Mouse (Mus musculus): Measurements from ENCODE around the gene Kpna7. TPM values are rescaled to one million over a fixed set of nuclear protein-coding genes. Genes with fewer than 3 reads are reported as not detected.
A peak's percentile ranks its signal among the peaks of the same experiment; 100 is the strongest.
"Not testable (repeated sequence)": the region's sequence is repeated elsewhere in the genome, so short reads cannot be mapped to it uniquely, and the experiment has no call there.

The Kpna7 gene
- polyA plus RNA-seq, 1 experiment from 2014 or later = not detected

DNA sequence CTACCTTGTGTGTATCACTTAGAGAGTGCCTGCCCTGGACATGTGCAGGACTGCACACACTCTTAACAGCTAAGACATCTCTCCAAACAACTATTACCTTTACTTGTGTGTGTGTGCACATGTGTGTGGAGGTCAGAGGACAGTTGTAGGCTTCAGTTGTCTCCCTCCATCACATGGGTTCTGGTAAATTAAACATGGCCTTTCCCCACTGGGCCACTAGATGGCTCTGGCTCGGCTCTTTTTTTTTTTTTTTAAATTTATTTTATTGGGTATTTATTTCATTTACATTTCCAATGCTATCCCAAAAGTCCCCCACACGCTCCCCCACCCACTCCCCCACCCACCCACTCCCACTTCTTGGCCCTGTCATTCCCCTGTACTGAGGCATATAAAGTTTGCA, 67.1 kb downstream of the Kpna7 start:
- not testable (repeated sequence) for DNase-seq (ENCODE audit: low spot score); H3K27me3 ChIP-seq (replicated peaks; ENCODE audit: insufficient read depth, low read length); H3K4me1 ChIP-seq (ENCODE audit: insufficient read depth, low read depth, low read length); H3K4me2 ChIP-seq (replicated peaks; ENCODE audit: low read depth, low read length); H3K9ac ChIP-seq (replicated peaks; ENCODE audit: low read depth); H3K4me3 ChIP-seq (ENCODE audit: low read depth, low read length); H3K9me3 ChIP-seq (ENCODE audit: low read length); ATAC-seq; H3K36me3 ChIP-seq (ENCODE audit: insufficient read depth, low read length); H3K27ac ChIP-seq (ENCODE audit: low read length)
- TF ChIP-seq CTCF (IDR thresholded peaks at IDR 0.05) = 0 out of 2 replicates have a peak, but pooled peaks have one; percentile 6
- 6% methylated on average over 2 of the region's 2 CpGs for WGBS

DNA sequence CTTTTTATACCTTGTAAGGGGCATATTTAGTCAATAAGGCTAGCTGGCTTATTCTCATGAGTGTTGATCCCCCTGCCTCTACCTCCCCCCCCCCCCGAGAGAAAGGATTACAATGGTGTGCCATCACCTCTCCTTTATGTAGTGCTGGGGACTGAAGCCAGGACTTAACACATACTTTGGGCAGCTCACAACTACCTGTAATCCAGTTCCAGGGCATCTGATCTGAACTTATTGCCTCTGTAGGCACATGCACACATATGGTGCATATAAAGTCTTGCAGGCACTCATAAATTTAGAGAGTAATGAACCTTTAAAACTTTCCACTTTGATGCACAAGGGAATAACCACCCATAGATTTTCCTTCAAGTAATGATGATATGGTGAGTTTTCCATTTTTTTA, 69.6 kb downstream of the Kpna7 start:
- ATAC-seq (no peak), DNase-seq (ENCODE audit: low spot score) (no peak)
- Histone ChIP-seq H3K9me3 (ENCODE audit: low read length) (no peaks in the 10 kb centered on the region), H3K27me3 (replicated peaks; ENCODE audit: insufficient read depth, low read length) (no peaks in the 10 kb centered on the region), H3K4me2 (replicated peaks; ENCODE audit: low read depth, low read length) (no peak overlapping the region), H3K9ac (replicated peaks; ENCODE audit: low read depth) (no peak overlapping the region), H3K4me1 (ENCODE audit: insufficient read depth, low read depth, low read length) (no peaks in the 10 kb centered on the region), H3K27ac (ENCODE audit: low read length) (no peak overlapping the region), H3K4me3 (ENCODE audit: low read depth, low read length) (no peak overlapping the region), H3K36me3 (ENCODE audit: insufficient read depth, low read length) (no peaks in the 10 kb centered on the region)
- no peak for TF ChIP-seq CTCF (IDR thresholded peaks at IDR 0.05)
- TF ChIP-seq EP300 (IDR thresholded peaks at IDR 0.05) = no peak
- WGBS = 69% methylated on average over 1 of the region's 1 CpGs

DNA sequence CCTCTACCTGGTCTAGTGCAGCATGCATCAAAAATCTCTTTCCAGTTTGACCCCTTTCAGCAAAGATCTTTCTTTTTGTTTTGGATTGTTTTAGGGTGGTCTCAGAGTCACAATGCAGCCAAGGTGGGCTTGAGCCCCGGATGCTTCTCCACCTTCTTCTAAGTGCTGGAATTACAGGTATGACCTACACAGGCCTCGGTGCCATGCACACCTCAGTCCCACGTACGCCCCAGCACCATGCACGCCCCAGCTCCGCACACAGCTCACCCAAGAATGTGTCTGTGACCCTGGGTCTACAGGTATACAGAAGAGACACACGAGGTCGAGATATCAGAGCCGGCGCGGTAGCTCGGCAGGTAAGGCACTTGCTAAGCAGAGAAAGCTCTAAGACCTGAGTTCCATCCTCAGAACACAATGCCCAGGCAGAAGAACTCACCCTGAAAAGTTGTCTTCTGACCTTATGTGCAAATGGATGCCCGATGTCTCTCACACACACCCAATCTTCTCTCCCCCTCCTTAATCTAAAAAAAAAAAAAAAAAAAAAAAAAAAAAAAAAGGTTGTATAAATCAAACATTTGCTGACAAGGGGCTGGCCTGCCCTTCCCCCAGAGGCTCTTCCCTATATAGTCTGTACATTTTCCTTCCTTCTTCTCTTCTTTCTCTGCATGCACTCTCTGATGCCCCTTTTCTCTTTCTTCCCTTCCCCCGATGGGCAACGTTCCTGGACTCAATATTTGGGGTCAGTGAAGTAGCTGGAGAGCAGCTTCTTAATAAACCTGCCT, 74.8 kb downstream of the Kpna7 start:
- H3K4me1 ChIP-seq (ENCODE audit: insufficient read depth, low read depth, low read length) = no peaks in the 10 kb centered on the region
- 87% methylated on average over 15 of the region's 15 CpGs for WGBS
- H3K27ac ChIP-seq (ENCODE audit: low read length) = no peak overlapping the region
- ATAC-seq = no peak
- H3K9me3 ChIP-seq (ENCODE audit: low read length) = no peaks in the 10 kb centered on the region
- no peak for DNase-seq (ENCODE audit: low spot score)
- H3K9ac ChIP-seq (replicated peaks; ENCODE audit: low read depth) = no peak overlapping the region
- no peak overlapping the region for H3K4me2 ChIP-seq (replicated peaks; ENCODE audit: low read depth, low read length)
- no peak overlapping the region for H3K4me3 ChIP-seq (ENCODE audit: low read depth, low read length)
- no peaks in the 10 kb centered on the region for H3K27me3 ChIP-seq (replicated peaks; ENCODE audit: insufficient read depth, low read length)
- no peak for TF ChIP-seq EP300 (IDR thresholded peaks at IDR 0.05)
- no peak for TF ChIP-seq CTCF (IDR thresholded peaks at IDR 0.05)
- H3K36me3 ChIP-seq (ENCODE audit: insufficient read depth, low read length) = no peaks in the 10 kb centered on the region

DNA sequence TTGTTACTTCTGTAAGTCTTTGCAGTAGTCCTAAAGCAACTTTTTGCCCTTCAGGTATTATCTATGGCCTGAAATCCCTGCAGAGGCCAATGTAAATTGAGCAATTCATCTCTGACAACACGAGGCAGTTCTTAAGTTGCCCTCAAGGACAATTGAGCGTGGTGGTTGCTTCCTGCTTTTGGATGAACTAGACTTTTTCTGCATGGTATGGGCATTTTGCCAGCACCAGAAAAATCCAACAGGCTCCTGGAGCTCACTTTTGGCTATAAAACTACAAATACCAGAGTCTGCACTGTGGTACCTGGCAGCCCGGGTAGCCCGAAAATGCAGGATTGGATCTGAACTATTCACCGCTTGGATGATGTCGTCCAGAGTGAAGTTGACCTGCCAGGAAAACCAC, 78.2 kb downstream of the Kpna7 start:
- DNase-seq (ENCODE audit: low spot score) (peak; percentile 13), ATAC-seq (no peak)
- H3K4me3 ChIP-seq (ENCODE audit: low read depth, low read length) = no peak overlapping the region
- H3K4me2 ChIP-seq (replicated peaks; ENCODE audit: low read depth, low read length) = no peak overlapping the region
- TF ChIP-seq CTCF (IDR thresholded peaks at IDR 0.05) = peak; percentile 2; the same call in 1 of the 2 replicates
- no peak for TF ChIP-seq EP300 (IDR thresholded peaks at IDR 0.05)
- H3K27me3 ChIP-seq (replicated peaks; ENCODE audit: insufficient read depth, low read length) = no peaks in the 10 kb centered on the region
- no peaks in the 10 kb centered on the region for H3K9me3 ChIP-seq (ENCODE audit: low read length)
- H3K9ac ChIP-seq (replicated peaks; ENCODE audit: low read depth) = no peak overlapping the region
- no peaks in the 10 kb centered on the region for H3K36me3 ChIP-seq (ENCODE audit: insufficient read depth, low read length)
- WGBS = 54% methylated on average over 6 of the region's 6 CpGs
- no peaks in the 10 kb centered on the region for H3K4me1 ChIP-seq (ENCODE audit: insufficient read depth, low read depth, low read length)
- no peak overlapping the region for H3K27ac ChIP-seq (ENCODE audit: low read length)

DNA sequence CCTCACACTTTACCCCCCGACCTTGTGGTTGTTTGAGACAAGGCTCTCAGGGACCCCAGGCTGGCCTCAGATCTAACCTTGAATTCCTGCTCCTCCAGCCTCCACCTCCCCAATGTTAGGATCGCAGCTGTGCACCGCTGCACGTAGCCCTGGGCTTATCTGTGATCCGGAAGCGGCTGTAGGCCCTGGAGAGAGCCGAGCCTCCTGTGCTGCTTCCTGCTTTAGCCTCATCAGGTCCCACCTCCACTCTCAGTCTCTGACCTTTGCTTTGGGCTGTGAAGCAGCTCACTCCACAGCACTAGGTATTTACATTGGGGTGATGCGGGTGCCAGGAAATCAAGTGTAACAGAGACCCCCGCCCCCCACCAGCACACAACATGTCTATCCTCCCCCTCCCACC, 79.3 kb downstream of the Kpna7 start:
- Histone ChIP-seq H3K9me3 (ENCODE audit: low read length) (no peaks in the 10 kb centered on the region), H3K27me3 (replicated peaks; ENCODE audit: insufficient read depth, low read length) (no peaks in the 10 kb centered on the region), H3K4me3 (ENCODE audit: low read depth, low read length) (no peak overlapping the region), H3K27ac (ENCODE audit: low read length) (no peak overlapping the region), H3K9ac (replicated peaks; ENCODE audit: low read depth) (no peak overlapping the region), H3K4me2 (replicated peaks; ENCODE audit: low read depth, low read length) (no peak overlapping the region), H3K4me1 (ENCODE audit: insufficient read depth, low read depth, low read length) (no peaks in the 10 kb centered on the region), H3K36me3 (ENCODE audit: insufficient read depth, low read length) (no peaks in the 10 kb centered on the region)
- DNase-seq (ENCODE audit: low spot score) (no peak), ATAC-seq (no peak)
- TF ChIP-seq EP300 (IDR thresholded peaks at IDR 0.05) = no peak
- no peak for TF ChIP-seq CTCF (IDR thresholded peaks at IDR 0.05)
- 53% methylated on average over 9 of the region's 9 CpGs for WGBS

DNA sequence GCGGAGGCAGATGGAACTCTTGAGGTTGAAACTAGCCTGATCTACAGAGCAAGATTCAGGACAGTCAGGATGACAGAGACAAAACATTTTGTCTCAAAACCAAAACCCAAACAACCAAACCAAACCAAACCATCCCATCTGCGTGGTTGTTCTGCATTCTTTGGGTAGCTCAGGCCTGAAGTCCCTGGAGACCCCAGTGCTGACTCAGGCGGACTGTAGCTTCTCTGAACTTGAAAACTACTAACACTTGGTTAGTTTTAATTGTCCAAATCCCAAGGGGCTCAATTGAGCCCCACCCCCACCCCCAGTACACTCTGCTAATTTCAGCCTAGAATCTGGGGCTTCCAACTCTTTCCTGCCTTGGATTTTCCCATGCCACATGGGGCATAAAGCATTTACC, 80.5 kb downstream of the Kpna7 start:
- TF ChIP-seq CTCF (IDR thresholded peaks at IDR 0.05) (no peak), EP300 (IDR thresholded peaks at IDR 0.05) (no peak)
- no peaks in the 10 kb centered on the region for H3K9me3 ChIP-seq (ENCODE audit: low read length)
- no peak overlapping the region for H3K4me3 ChIP-seq (ENCODE audit: low read depth, low read length)
- no peak for DNase-seq (ENCODE audit: low spot score)
- H3K36me3 ChIP-seq (ENCODE audit: insufficient read depth, low read length) = no peaks in the 10 kb centered on the region
- WGBS = 80% methylated on average over 3 of the region's 3 CpGs
- no peaks in the 10 kb centered on the region for H3K4me1 ChIP-seq (ENCODE audit: insufficient read depth, low read depth, low read length)
- ATAC-seq = no peak
- H3K4me2 ChIP-seq (replicated peaks; ENCODE audit: low read depth, low read length) = no peak overlapping the region
- H3K27ac ChIP-seq (ENCODE audit: low read length) = no peak overlapping the region
- no peak overlapping the region for H3K9ac ChIP-seq (replicated peaks; ENCODE audit: low read depth)
- H3K27me3 ChIP-seq (replicated peaks; ENCODE audit: insufficient read depth, low read length) = no peaks in the 10 kb centered on the region

Data from lung, postnatal 0 days (tissue).